Mouse (Mus musculus) lung, postnatal 25 days (tissue): ENCODE data around the gene Lsmem1.
A peak's percentile ranks its signal among the peaks of the same experiment; 100 is the strongest.
"Not testable (repeated sequence)": the region's sequence is repeated elsewhere in the genome, so short reads cannot be mapped to it uniquely, and the experiment has no call there.

ENCODE experiments used
- DNase-seq: peaks from one replicate; pipeline ENCODE4 v3.0.0; 2022; ENCODE audit warnings: low spot score

The Lsmem1 gene

GRCm38 (mm10) chr12:40214888-40215876 lies 15.9 kb upstream of the Lsmem1 start:
- DNase-seq = no peak

- DNase-seq = no peak
Measured at GRCm38 (mm10) chr12:40209049-40209448, 9.8 kb upstream of the Lsmem1 start.

- DNase-seq = no peak
Measured at GRCm38 (mm10) chr12:40207909-40208308, 8.6 kb upstream of the Lsmem1 start.

- DNase-seq = peak; percentile 22
Measured at GRCm38 (mm10) chr12:40202161-40203035, 3.1 kb upstream of the Lsmem1 start.

- peak; percentile 48 for DNase-seq
Measured at GRCm38 (mm10) chr12:40200484-40201235, 1.4 kb upstream of the Lsmem1 start.

- DNase-seq = peak; percentile 77
Measured at GRCm38 (mm10) chr12:40199795-40200402, 609 bp upstream of the Lsmem1 start.

- no peak for DNase-seq
Measured at GRCm38 (mm10) chr12:40198427-40198826, 863 bp downstream of the Lsmem1 start.

- DNase-seq = no peak
Measured at GRCm38 (mm10) chr12:40198019-40198418, 1.3 kb downstream of the Lsmem1 start.

- DNase-seq = no peak
Measured at GRCm38 (mm10) chr12:40197511-40197910, 1.8 kb downstream of the Lsmem1 start.

- DNase-seq = no peak
Measured at GRCm38 (mm10) chr12:40185474-40185873, 13.8 kb downstream of the Lsmem1 start.

GRCm38 (mm10) chr12:40177089-40177488 lies 22.2 kb downstream of the Lsmem1 start:
- no peak for DNase-seq

GRCm38 (mm10) chr12:40176158-40176557 lies 23.1 kb downstream of the Lsmem1 start:
- no peak for DNase-seq

- DNase-seq = not testable (repeated sequence)
Measured at GRCm38 (mm10) chr12:40175171-40175570, 24.1 kb downstream of the Lsmem1 start.

GRCm38 (mm10) chr12:40171637-40172036 lies 27.7 kb downstream of the Lsmem1 start:
- DNase-seq = no peak

- DNase-seq = no peak
Measured at GRCm38 (mm10) chr12:40169675-40170074, 29.6 kb downstream of the Lsmem1 start.

GRCm38 (mm10) chr12:40164621-40165020 lies 34.7 kb downstream of the Lsmem1 start:
- peak; percentile 41 for DNase-seq

GRCm38 (mm10) chr12:40160777-40161176 lies 38.5 kb downstream of the Lsmem1 start:
- DNase-seq = no peak

GRCm38 (mm10) chr12:40154188-40154587 lies 45.1 kb downstream of the Lsmem1 start:
- DNase-seq = no peak

- no peak for DNase-seq
Measured at GRCm38 (mm10) chr12:40152353-40153069, 46.8 kb downstream of the Lsmem1 start.

- no peak for DNase-seq
Measured at GRCm38 (mm10) chr12:40147319-40147718, 52.0 kb downstream of the Lsmem1 start.

GRCm38 (mm10) chr12:40146510-40146909 lies 52.8 kb downstream of the Lsmem1 start:
- DNase-seq = no peak
